Comparison of ENCODE assay signal across 10 mouse cellular contexts in the genomic region with DNA sequence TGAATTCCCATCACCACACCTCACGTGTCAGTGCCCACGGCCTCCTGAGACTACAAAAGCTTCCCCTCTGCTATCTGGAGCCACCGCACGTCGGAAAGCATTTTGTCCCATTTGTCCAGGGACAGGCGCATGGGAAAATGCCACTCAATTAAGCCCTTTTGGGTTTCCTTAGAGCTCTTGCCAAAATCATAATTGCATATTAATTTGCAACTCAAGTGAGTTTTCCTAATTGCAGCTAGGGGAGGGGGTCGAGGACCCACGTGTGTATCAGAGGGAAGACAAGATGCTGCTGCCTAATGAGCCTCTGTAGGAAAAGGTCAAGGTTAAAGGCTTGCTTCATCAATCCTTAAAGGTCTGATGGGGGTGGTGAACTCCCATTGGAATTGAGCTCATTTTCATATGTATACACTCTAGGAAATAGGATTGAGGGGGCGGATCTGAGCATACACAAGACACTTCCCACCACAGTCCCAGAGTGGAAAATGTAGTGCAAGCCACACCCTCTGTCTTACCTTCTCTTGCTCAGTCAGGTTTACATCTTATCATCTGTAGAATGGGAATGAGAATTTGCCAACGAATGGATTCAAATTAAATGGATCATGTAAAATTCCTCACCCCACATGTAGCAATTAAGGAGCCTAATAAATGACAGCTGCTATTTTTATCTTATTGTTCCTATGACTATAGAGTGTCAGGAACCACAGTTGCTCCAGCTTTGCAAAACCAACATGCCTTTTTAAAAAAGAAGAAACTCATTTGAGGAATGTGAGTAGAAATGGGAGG.
DNase-seq lines count a peak whose midpoint lies in the region; ATAC-seq lines count a peak whose summit lies in the region.
"Had no signal": no experiment of that assay in that cellular context is flagged by ENCODE, and none has a peak within 500 bp of the region (broad histone marks: within the 10 kb centered on the region; RNA-seq: fewer than 3 reads in every experiment).

No protein-coding gene starts in this region.

- H3K4me2 ChIP-seq in forebrain, embryonic 15.5 days (replicated peaks) = no peak overlapping the region
- H3K4me2 ChIP-seq in midbrain, embryonic 14.5 days (ENCODE audit: low read length) = no peak overlapping the region
- H3K4me2 ChIP-seq in heart, embryonic 12.5 days = no peak overlapping the region

- peak; percentile 87 for DNase-seq in ES-CJ7 (ENCODE audit: low read depth, low spot score)
- DNase-seq in Muller cell, postnatal 12 days (ENCODE audit: inconsistent ontology term) = peak; percentile 89
- peak; percentile 57 for DNase-seq in midbrain, embryonic 14.5 days
- DNase-seq in frontal cortex, postnatal 25 days (ENCODE audit: low spot score in 2 of 2) = no peak
- DNase-seq: adrenal gland, adult 2 months; cerebellum, adult 11 months had no signal

- H3K4me3 ChIP-seq in forebrain, embryonic 15.5 days = no peak overlapping the region
- H3K4me3 ChIP-seq in midbrain, embryonic 14.5 days (replicated peaks; ENCODE audit: low read depth, low read length) = no peak overlapping the region
- H3K4me3 ChIP-seq in heart, embryonic 12.5 days = no peak overlapping the region
- H3K4me3 ChIP-seq: erythroblast, embryonic 14.5 days had no signal

- 16% methylated on average over 10 of the region's 10 CpGs for WGBS in forebrain, embryonic 15.5 days
- 30% methylated on average over 10 of the region's 10 CpGs for WGBS in midbrain, embryonic 14.5 days
- WGBS in heart, embryonic 12.5 days = 71% methylated on average over 10 of the region's 10 CpGs

- H3K36me3 ChIP-seq in forebrain, embryonic 15.5 days = no peaks in the 10 kb centered on the region
- H3K36me3 ChIP-seq in midbrain, embryonic 14.5 days (ENCODE audit: control insufficient read depth, insufficient read depth, low read length) = no peaks in the 10 kb centered on the region
- no peaks in the 10 kb centered on the region for H3K36me3 ChIP-seq in heart, embryonic 12.5 days

- H3K4me1 ChIP-seq in forebrain, embryonic 15.5 days = peaks cover 15% of the 10 kb centered on the region
- H3K4me1 ChIP-seq in midbrain, embryonic 14.5 days (ENCODE audit: control insufficient read depth, insufficient read depth, low read length) = no peaks in the 10 kb centered on the region
- H3K4me1 ChIP-seq in heart, embryonic 12.5 days (replicated peaks) = no peaks in the 10 kb centered on the region

- H3K9ac ChIP-seq in forebrain, embryonic 15.5 days (replicated peaks) = no peak overlapping the region
- no peak overlapping the region for H3K9ac ChIP-seq in midbrain, embryonic 14.5 days (replicated peaks; ENCODE audit: low read length)
- no peak overlapping the region for H3K9ac ChIP-seq in heart, embryonic 12.5 days

- H3K27me3 ChIP-seq in forebrain, embryonic 15.5 days = no peaks in the 10 kb centered on the region
- no peaks in the 10 kb centered on the region for H3K27me3 ChIP-seq in midbrain, embryonic 14.5 days (ENCODE audit: control insufficient read depth, insufficient read depth, low read length)
- no peaks in the 10 kb centered on the region; the same call in 1 of the 2 replicates for H3K27me3 ChIP-seq in heart, embryonic 12.5 days (replicated peaks)

- no peaks in the 10 kb centered on the region for H3K9me3 ChIP-seq in forebrain, embryonic 15.5 days
- H3K9me3 ChIP-seq in midbrain, embryonic 14.5 days (ENCODE audit: control insufficient read depth, low read length) = no peaks in the 10 kb centered on the region
- H3K9me3 ChIP-seq in heart, embryonic 12.5 days (replicated peaks) = no peaks in the 10 kb centered on the region

- H3K27ac ChIP-seq in forebrain, embryonic 15.5 days (replicated peaks) = no peak overlapping the region; the same call in 1 of the 2 replicates
- H3K27ac ChIP-seq in midbrain, embryonic 14.5 days (replicated peaks; ENCODE audit: low read depth, low read length) = no peak overlapping the region
- H3K27ac ChIP-seq in heart, embryonic 12.5 days (ENCODE audit: poor library complexity, severe bottlenecking) = no peak overlapping the region

- peak; percentile 81 for ATAC-seq in forebrain, embryonic 15.5 days (replicated peaks)
- ATAC-seq in midbrain, embryonic 14.5 days (ENCODE audit: low FRiP score, low TSS enrichment) = no peak
- no peak for ATAC-seq in granulocyte monocyte progenitor cell, adult 5-6 weeks (replicated peaks; ENCODE audit: poor library complexity, severe bottlenecking)
- no peak for ATAC-seq in heart, embryonic 12.5 days (ENCODE audit: insufficient number of reproducible peaks, low FRiP score)

Comparison
In these comparisons a context has a peak if more than half of its experiments do, and no peak if none do; other contexts are left out.
1. DNase-seq: peak in ES-CJ7 (single experiment), Muller cell, postnatal 12 days (single experiment) and midbrain, embryonic 14.5 days (single experiment); none in frontal cortex, postnatal 25 days (0 of 2).